Mouse (Mus musculus) mature B cell (primary cell): ENCODE measurements around the gene Wars.
"Not testable (repeated sequence)": the region's sequence is repeated elsewhere in the genome, so short reads cannot be mapped to it uniquely, and the experiment has no call there.

Source experiments
- in situ Hi-C: fragments of 300-500 bp; cut with MboI; formaldehyde crosslinking; loops from 2 replicates; pipeline ENCODE4 v1.14.3; 2019

The Wars gene

GRCm38 (mm10) chr12:108857589-108858184, 36.3 kb downstream of the Wars start:
- in situ Hi-C loops = no loop called here

GRCm38 (mm10) chr12:108857109-108857508, 36.9 kb downstream of the Wars start:
- in situ Hi-C loops = no loop called here

GRCm38 (mm10) chr12:108856186-108856585, 37.8 kb downstream of the Wars start:
- in situ Hi-C loops = no loop called here

- in situ Hi-C loops = no loop called here
Observed at GRCm38 (mm10) chr12:108855081-108855480, 38.9 kb downstream of the Wars start.

GRCm38 (mm10) chr12:108852822-108853221, 41.2 kb downstream of the Wars start:
- in situ Hi-C loops = no loop called here

GRCm38 (mm10) chr12:108850886-108851285, 43.1 kb downstream of the Wars start:
- in situ Hi-C loops = no loop called here

GRCm38 (mm10) chr12:108850129-108850528, 43.8 kb downstream of the Wars start:
- in situ Hi-C loops = no loop called here

- in situ Hi-C loops = no loop called here
Observed at GRCm38 (mm10) chr12:108849488-108850022, 44.4 kb downstream of the Wars start.

GRCm38 (mm10) chr12:108848033-108848432, 45.9 kb downstream of the Wars start:
- in situ Hi-C loops = not testable (repeated sequence)

- in situ Hi-C loops = no loop called here
Observed at GRCm38 (mm10) chr12:108842663-108843062, 51.3 kb downstream of the Wars start.

- in situ Hi-C loops = no loop called here
Observed at GRCm38 (mm10) chr12:108841181-108841580, 52.8 kb downstream of the Wars start.

- in situ Hi-C loops = no loop called here
Observed at GRCm38 (mm10) chr12:108836722-108837121, 57.3 kb downstream of the Wars start.

- in situ Hi-C loops = no loop called here
Observed at GRCm38 (mm10) chr12:108835840-108836409, 58.0 kb downstream of the Wars start, which contains the start of the genes Slc25a29 and Slc25a47. Gene Slc25a29, minus strand, starts transcription at chr12:108835883. Gene Slc25a47, plus strand, starts transcription at chr12:108836046.

- in situ Hi-C loops = no loop called here
Observed at GRCm38 (mm10) chr12:108835208-108835839, 58.6 kb downstream of the Wars start.

- in situ Hi-C loops = no loop called here
Observed at GRCm38 (mm10) chr12:108834786-108835185, 59.2 kb downstream of the Wars start.

- in situ Hi-C loops = no loop called here
Observed at GRCm38 (mm10) chr12:108834337-108834736, 59.6 kb downstream of the Wars start.

GRCm38 (mm10) chr12:108833408-108833807, 60.6 kb downstream of the Wars start:
- in situ Hi-C loops = no loop called here

GRCm38 (mm10) chr12:108832851-108833250, 61.1 kb downstream of the Wars start:
- in situ Hi-C loops = no loop called here

GRCm38 (mm10) chr12:108831966-108832643, 61.9 kb downstream of the Wars start:
- in situ Hi-C loops = no loop called here

- in situ Hi-C loops = no loop called here
Observed at GRCm38 (mm10) chr12:108830358-108830757, 63.6 kb downstream of the Wars start.

- in situ Hi-C loops = no loop called here
Observed at GRCm38 (mm10) chr12:108829636-108830035, 64.3 kb downstream of the Wars start.

- in situ Hi-C loops = no loop called here
Observed at GRCm38 (mm10) chr12:108827641-108828040, 66.3 kb downstream of the Wars start.
